Mouse (Mus musculus) small intestine, adult 2 months (tissue): ENCODE measurements around the gene Siah3.

Experiments used
- CTCF ChIP-seq: fragments of 200-500 bp; IDR thresholded peaks from 2 replicates; pipeline ENCODE4 v1.5.1; 2012; ENCODE audit warnings: low read depth, mild to moderate bottlenecking, control low read depth, inconsistent platforms, low read length, moderate library complexity, mixed read lengths; ENCODE audit not compliant: insufficient replicate concordance, insufficient read length; ENCODE audit errors: extremely low read depth
- POLR2A ChIP-seq: fragments of 200-500 bp; IDR thresholded peaks from 2 replicates; pipeline ENCODE4 v1.6.1; 2012; ENCODE audit warnings: low read depth, mild to moderate bottlenecking, control low read depth, inconsistent platforms, low read length, moderate library complexity

GRCm38 (mm10) chr14:75482231-75483175 is 26.7 kb downstream of the Siah3 start:
- TF ChIP-seq CTCF (no peak), POLR2A (no peak)
